Mouse (Mus musculus): ENCODE data around the gene Nkx2-2. TPM values are rescaled to one million over a fixed set of nuclear protein-coding genes. Genes with fewer than 3 reads are reported as not detected.

The Nkx2-2 gene
- polyA plus RNA-seq (2014; fragmentation: Nextera tagmentation; extraction: Ambion mirVana) = 3.2 and 5.1 TPM in 2 replicates

DNA sequence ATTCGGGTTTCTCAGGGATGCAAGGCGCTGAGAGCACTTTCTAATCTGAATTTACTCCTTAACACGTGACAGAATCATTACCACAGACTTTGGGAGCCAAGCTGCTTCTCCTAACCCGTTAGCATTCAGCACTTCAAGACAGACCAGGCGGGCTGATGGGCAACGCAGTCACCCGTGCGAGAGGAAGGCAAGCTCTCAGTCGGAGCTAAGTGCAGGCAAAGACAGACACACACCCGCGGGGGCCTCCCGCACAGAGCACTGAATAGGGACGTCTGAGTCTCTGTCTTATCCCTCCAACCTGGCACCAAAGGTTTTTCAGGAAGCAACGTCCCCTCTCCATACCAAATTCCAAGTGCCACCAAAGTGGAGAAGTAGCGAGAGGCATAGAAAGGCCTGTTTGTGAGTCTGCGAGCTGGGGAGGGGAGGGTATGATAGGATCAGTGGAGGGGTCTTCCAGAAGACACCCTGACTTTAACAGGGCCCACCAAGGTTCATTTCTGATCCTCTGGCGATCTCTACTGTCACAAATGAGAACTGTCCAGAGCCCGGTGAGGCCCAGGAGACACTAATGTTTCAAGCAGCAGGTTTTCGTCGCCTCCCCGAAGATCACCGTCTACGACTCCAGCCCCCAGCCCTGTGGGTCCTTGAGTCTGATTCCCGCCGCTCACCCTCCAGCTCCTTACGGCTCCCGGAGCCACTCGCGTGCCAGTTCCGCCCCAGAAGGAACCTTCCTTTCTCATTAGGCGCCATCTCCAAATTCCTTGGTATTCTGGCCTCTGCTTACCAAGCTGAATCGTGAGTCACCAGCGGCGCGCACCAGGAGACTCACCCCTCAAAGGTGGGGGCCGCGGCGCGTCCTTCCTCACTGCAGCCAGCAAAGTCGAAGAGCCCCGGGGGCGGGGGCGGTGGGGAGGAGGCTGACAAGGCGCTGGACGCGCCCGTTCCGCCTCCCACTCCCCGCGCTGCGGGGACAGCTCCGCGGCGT is at the start of gene Nkx2-2:
Nkx2-2 (minus strand) TSS at position 973 of the 985 bp plus-strand sequence.
- ATAC-seq (no peak), DNase-seq (ENCODE audit: low spot score) (no peak)
- H3K27me3 ChIP-seq (replicated peaks; ENCODE audit: control insufficient read depth, insufficient read depth, low read length) = peaks cover 93% of the 10 kb centered on the region
- no peak within 1 kb of the TSS for H3K27ac ChIP-seq (ENCODE audit: low read depth, low read length)
- H3K4me3 ChIP-seq (ENCODE audit: low read depth, low read length) = peak within 1 kb of the TSS; percentile 26
- peak within 1 kb of the TSS; percentile 45 for H3K4me2 ChIP-seq (ENCODE audit: low read length)
- H3K9me3 ChIP-seq (replicated peaks; ENCODE audit: control insufficient read depth, low read length) = no peaks in the 10 kb centered on the region
- H3K36me3 ChIP-seq (ENCODE audit: control insufficient read depth, insufficient read depth, low read length) = no peaks in the 10 kb centered on the region
- H3K4me1 ChIP-seq (ENCODE audit: control insufficient read depth, insufficient read depth, low read length) = peaks cover 8% of the 10 kb centered on the region
- H3K9ac ChIP-seq (ENCODE audit: low read length) = no peak within 1 kb of the TSS; the same call in 1 of the 2 replicates
- under 1% methylated on average over 54 of the region's 54 CpGs for WGBS

DNA sequence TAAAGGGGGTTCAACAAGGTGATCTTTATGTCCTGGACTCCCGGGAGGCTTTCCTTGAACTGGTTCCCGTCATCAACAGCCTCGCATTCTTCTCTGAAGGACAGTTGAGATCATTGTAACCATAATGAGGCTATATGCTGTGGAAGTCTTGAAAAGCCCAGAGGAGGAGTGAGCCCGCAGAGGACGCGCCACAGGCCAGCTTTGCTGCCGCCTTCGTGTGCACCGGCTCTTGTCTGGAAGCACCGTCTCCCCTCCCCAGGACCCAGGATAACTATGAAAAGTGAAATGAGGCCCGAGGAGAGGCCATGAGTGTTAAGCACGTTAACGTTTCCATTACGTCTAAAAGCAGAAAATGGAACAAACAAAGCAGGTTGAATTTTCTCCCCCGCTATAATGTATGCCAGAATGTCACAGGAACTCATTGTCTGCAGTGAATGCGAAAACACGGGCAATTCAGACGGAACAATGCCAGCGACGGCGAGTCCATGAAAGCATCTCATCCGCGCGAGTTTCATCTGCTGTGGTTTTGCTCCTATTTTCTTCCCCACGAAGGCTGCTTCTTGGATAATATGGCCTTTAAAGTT is 41.8 kb upstream of the Nkx2-2 start:
- H3K27ac ChIP-seq (ENCODE audit: low read depth, low read length) = no peak overlapping the region
- WGBS = 38% methylated on average over 25 of the region's 25 CpGs
- no peaks in the 10 kb centered on the region for H3K36me3 ChIP-seq (ENCODE audit: control insufficient read depth, insufficient read depth, low read length)
- DNase-seq (ENCODE audit: low spot score) = peak; percentile 31
- ATAC-seq = peak; percentile 32; the same call in 1 of the 2 replicates
- no peak overlapping the region for H3K9ac ChIP-seq (ENCODE audit: low read length)
- no peak overlapping the region for H3K4me3 ChIP-seq (ENCODE audit: low read depth, low read length)
- no peaks in the 10 kb centered on the region for H3K27me3 ChIP-seq (replicated peaks; ENCODE audit: control insufficient read depth, insufficient read depth, low read length)
- H3K4me2 ChIP-seq (ENCODE audit: low read length) = peak overlapping the region; percentile 28
- H3K4me1 ChIP-seq (ENCODE audit: control insufficient read depth, insufficient read depth, low read length) = 0 out of 2 replicates have a peak, but pooled peaks cover 2% of the 10 kb centered on the region
- H3K9me3 ChIP-seq (replicated peaks; ENCODE audit: control insufficient read depth, low read length) = no peaks in the 10 kb centered on the region

DNA sequence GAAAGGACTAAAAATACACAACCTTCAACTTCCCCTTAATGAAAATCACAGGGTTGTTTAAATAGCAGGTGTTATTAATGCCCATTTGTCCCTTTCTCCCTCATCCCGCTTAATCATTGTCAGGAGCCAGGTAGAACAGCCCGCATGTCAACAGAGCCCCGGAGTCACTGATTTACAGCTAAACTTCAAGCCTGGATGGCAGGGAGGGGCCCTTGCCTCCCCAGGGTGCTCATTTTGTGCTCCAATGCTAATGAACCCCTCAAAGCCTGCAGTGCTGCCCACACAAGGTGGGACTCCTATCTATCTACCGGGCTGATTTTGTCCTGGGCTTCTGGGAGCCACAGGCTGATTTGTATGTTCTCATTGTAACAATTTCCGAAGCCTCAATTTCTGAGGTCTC is 37.1 kb upstream of the Nkx2-2 start:
- Histone ChIP-seq H3K4me3 (ENCODE audit: low read depth, low read length) (no peak overlapping the region), H3K9me3 (replicated peaks; ENCODE audit: control insufficient read depth, low read length) (no peaks in the 10 kb centered on the region), H3K27ac (ENCODE audit: low read depth, low read length) (no peak overlapping the region), H3K4me2 (ENCODE audit: low read length) (no peak overlapping the region), H3K4me1 (ENCODE audit: control insufficient read depth, insufficient read depth, low read length) (0 out of 2 replicates have a peak, but pooled peaks cover 2% of the 10 kb centered on the region), H3K9ac (ENCODE audit: low read length) (no peak overlapping the region), H3K36me3 (ENCODE audit: control insufficient read depth, insufficient read depth, low read length) (no peaks in the 10 kb centered on the region), H3K27me3 (replicated peaks; ENCODE audit: control insufficient read depth, insufficient read depth, low read length) (no peaks in the 10 kb centered on the region)
- WGBS = 83% methylated on average over 5 of the region's 5 CpGs
- ATAC-seq (no peak), DNase-seq (ENCODE audit: low spot score) (no peak)

DNA sequence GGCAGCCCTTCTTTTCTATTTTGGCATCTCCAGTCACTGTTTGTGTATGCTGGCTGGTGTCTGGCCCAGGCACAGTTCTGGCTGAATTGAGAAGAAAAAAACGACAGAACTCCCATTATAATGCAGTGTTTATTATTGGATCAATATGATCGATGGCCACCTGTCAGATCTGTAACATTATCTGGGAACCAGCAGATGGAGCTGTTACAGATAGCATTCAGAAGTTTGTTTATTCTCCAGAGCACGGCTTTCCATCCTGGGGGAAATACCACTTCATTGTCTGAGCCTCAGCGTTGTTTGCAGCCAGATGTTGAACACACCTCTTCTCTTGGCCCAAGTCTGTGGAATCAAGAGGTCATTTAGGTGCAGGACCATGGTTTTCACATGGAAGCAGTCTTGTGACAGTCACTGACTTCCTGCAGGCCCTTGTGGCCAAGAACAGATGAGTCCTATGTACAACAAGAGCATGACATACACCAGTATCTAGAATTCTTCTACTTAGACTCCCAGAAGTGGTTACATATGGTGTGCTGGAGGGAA is 11.1 kb upstream of the Nkx2-2 start:
- DNase-seq (ENCODE audit: low spot score) (peak; percentile 34), ATAC-seq (no peak)
- H3K4me3 ChIP-seq (ENCODE audit: low read depth, low read length) = no peak overlapping the region
- no peak overlapping the region for H3K27ac ChIP-seq (ENCODE audit: low read depth, low read length)
- H3K4me1 ChIP-seq (ENCODE audit: control insufficient read depth, insufficient read depth, low read length) = no peaks in the 10 kb centered on the region
- H3K4me2 ChIP-seq (ENCODE audit: low read length) = no peak overlapping the region
- H3K9me3 ChIP-seq (replicated peaks; ENCODE audit: control insufficient read depth, low read length) = no peaks in the 10 kb centered on the region
- no peak overlapping the region for H3K9ac ChIP-seq (ENCODE audit: low read length)
- H3K27me3 ChIP-seq (replicated peaks; ENCODE audit: control insufficient read depth, insufficient read depth, low read length) = peaks cover 24% of the 10 kb centered on the region
- 31% methylated on average over 4 of the region's 4 CpGs for WGBS
- H3K36me3 ChIP-seq (ENCODE audit: control insufficient read depth, insufficient read depth, low read length) = no peaks in the 10 kb centered on the region

DNA sequence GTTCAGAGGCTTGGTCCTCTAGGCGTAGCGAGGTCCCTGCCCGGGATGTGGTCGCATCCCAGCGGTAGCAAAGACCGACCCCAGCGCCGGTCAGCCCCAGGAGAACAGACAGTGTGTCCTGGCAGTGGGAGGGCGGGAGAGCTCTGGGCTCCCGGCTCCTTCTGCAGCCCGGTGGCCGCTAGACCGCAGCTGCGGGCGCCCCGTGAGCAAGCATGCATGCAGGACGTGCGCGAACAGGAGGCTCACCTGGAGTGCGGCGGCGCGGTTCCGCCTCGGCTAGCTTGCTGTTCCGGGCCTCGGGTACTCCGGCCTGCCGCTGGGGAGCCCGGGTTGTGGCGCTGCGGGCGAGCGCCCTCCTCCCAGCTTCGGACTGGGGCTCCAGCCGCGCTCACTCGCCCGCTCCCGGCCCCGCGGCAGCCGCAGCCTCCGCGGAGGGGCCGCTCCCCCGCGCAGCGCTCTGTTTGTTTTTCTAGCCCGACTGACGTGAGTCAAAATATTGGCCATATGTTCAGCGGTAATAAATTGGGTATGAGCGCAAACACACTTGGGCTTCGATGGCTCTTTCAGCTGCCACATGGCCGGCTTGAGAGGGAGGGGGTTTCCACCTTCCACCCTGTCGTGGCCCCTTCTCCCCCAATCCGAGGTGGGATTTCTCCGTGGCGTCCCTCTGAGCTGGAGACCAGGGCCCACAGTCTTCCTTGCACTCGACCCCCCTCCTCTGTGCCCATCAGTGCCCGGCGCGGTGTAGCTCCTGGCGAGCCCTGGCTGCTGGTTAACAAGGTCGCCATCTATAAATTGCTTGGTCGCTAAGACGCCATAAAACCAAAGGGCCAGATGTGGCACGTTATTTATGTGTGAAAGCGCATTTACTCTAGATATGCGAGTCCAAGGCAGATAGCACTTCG is 920 bp upstream of the Nkx2-2 start:
- no peaks in the 10 kb centered on the region for H3K9me3 ChIP-seq (replicated peaks; ENCODE audit: control insufficient read depth, low read length)
- H3K36me3 ChIP-seq (ENCODE audit: control insufficient read depth, insufficient read depth, low read length) = no peaks in the 10 kb centered on the region
- under 1% methylated on average over 63 of the region's 71 CpGs for WGBS
- ATAC-seq = peak; percentile 66
- no peak overlapping the region for H3K27ac ChIP-seq (ENCODE audit: low read depth, low read length)
- peaks cover 8% of the 10 kb centered on the region for H3K4me1 ChIP-seq (ENCODE audit: control insufficient read depth, insufficient read depth, low read length)
- DNase-seq (ENCODE audit: low spot score) = peak; percentile 70
- H3K4me2 ChIP-seq (ENCODE audit: low read length) = peak overlapping the region; percentile 45
- H3K4me3 ChIP-seq (ENCODE audit: low read depth, low read length) = peak overlapping the region; percentile 26
- H3K27me3 ChIP-seq (replicated peaks; ENCODE audit: control insufficient read depth, insufficient read depth, low read length) = peaks cover 91% of the 10 kb centered on the region
- no peak overlapping the region; the same call in 1 of the 2 replicates for H3K9ac ChIP-seq (ENCODE audit: low read length)

DNA sequence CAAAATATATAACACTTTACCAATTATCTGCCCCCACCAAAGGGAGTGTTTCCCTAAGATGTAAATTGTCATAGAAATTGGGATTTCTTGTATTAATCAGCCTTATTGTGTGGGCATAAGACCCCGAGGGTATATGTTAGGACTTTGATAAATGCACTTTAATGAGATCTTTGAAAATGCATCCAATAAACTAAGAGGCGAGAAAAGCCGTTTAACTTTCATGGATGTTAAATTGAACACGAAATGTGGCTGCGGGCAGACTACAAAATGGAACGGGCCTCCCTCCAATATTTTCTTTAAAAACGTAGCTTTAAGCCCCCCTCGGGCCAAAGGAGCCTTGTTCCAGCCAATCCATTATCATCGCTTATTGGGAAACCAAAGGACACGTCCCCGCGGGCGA is 1.3 kb downstream of the Nkx2-2 start:
- no peak for DNase-seq (ENCODE audit: low spot score)
- peaks cover 93% of the 10 kb centered on the region for H3K27me3 ChIP-seq (replicated peaks; ENCODE audit: control insufficient read depth, insufficient read depth, low read length)
- peaks cover 8% of the 10 kb centered on the region for H3K4me1 ChIP-seq (ENCODE audit: control insufficient read depth, insufficient read depth, low read length)
- no peak overlapping the region for H3K4me3 ChIP-seq (ENCODE audit: low read depth, low read length)
- no peak overlapping the region for H3K4me2 ChIP-seq (ENCODE audit: low read length)
- H3K9me3 ChIP-seq (replicated peaks; ENCODE audit: control insufficient read depth, low read length) = no peaks in the 10 kb centered on the region
- no peak overlapping the region for H3K9ac ChIP-seq (ENCODE audit: low read length)
- H3K36me3 ChIP-seq (ENCODE audit: control insufficient read depth, insufficient read depth, low read length) = no peaks in the 10 kb centered on the region
- no peak for ATAC-seq
- 3% methylated on average over 13 of the region's 13 CpGs for WGBS
- H3K27ac ChIP-seq (ENCODE audit: low read depth, low read length) = no peak overlapping the region

DNA sequence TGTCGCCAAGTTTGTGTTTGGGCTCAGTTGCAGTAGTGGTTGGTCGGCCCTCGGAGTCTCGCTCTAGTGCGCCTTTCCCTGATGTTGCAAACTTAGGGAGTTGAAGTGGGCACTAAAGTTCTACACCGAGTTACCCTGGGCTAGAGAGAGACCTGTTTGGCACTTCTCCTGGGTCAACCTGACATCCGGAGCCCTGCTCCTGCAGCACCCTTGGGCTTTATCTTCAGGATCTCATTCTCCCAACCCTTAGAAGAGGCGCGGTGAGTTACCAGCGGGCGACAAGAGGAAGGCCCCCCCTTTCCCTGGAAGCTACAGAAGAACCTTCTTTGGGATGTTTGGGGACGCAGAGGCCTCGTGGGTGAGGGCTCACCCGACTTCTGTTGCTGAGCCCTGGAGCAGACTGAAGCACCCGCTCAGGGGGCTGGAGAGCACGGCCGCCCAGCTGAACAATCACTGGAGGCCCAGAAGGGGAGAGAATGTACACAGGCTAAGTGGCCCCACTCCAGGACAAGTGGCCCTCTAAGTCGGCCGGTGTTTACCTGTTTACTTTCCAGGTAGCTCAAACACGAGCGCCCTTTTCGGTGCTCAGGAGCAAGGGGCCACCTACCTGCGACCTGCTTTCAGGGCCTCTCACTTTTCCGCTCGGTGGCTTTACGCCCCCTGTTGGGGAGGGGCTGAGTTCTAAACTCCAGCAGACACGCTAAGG is 3.6 kb downstream of the Nkx2-2 start:
- Histone ChIP-seq H3K4me1 (ENCODE audit: control insufficient read depth, insufficient read depth, low read length) (peaks cover 8% of the 10 kb centered on the region), H3K4me3 (ENCODE audit: low read depth, low read length) (no peak overlapping the region), H3K9ac (ENCODE audit: low read length) (no peak overlapping the region), H3K9me3 (replicated peaks; ENCODE audit: control insufficient read depth, low read length) (no peaks in the 10 kb centered on the region), H3K36me3 (ENCODE audit: control insufficient read depth, insufficient read depth, low read length) (no peaks in the 10 kb centered on the region), H3K4me2 (ENCODE audit: low read length) (no peak overlapping the region), H3K27me3 (replicated peaks; ENCODE audit: control insufficient read depth, insufficient read depth, low read length) (peaks cover 97% of the 10 kb centered on the region), H3K27ac (ENCODE audit: low read depth, low read length) (no peak overlapping the region)
- ATAC-seq = no peak
- peak; percentile 2 for DNase-seq (ENCODE audit: low spot score)
- 2% methylated on average over 27 of the region's 27 CpGs for WGBS
